Mouse (Mus musculus) E14TG2a.4 (cell line): ENCODE results near the gene Dpp6.

Source experiments
- CTCF ChIP-seq: conservative IDR thresholded peaks from 2 replicates; pipeline ENCODE4 v1.5.1; 2014; ENCODE audit warnings: low read length
- NANOG ChIP-seq: IDR thresholded peaks from 2 replicates; pipeline ENCODE4 v1.6.1; 2014; ENCODE audit warnings: borderline replicate concordance, low read length, mixed read lengths
- POU5F1 ChIP-seq: IDR thresholded peaks from 2 replicates; pipeline ENCODE4 v1.6.1; 2014; ENCODE audit warnings: low read length, borderline replicate concordance

DNA sequence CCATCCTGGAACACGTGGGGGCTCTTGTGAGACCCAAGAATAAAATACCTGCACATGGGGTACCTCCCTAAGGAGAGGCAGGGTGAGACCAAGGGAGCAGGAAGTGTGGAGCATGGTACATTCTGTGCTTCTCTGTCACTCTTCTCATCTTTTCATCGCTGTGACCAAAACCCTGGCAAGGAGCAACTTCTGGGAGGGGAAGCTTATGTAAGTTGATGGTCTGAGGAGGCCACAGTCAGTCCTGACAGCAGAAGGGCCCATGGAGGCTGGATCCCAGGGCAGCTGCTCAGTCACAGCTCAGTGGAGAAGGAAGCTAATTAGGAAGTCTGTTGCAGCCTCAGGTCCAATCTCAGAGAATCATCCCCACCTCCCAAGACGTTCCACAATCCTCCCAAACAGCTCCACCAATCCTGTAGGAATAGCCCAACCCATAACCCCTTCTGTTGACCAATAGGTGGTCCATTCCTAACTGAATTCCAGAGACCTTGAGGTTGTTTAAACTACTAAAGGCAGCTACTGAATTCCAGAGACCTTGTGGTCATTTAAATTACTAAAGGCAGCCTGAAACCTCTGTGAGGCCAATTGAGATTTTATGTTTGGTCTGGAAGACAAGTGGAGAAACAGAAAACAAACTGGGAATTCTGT lies 636.3 kb downstream of the Dpp6 start:
- no peak for TF ChIP-seq CTCF
- TF ChIP-seq NANOG = no peak; the same call in 1 of the 2 replicates
- TF ChIP-seq POU5F1 = no peak
